Mouse (Mus musculus) liver, embryonic 12.5 days (tissue): ENCODE measurements around the gene Proz. TPM values are rescaled to one million over a fixed set of nuclear protein-coding genes. Genes with fewer than 3 reads are reported as not detected.

Source experiments
- ATAC-seq: fragments of 200-750 bp; cut with Nextera tagmentation; 2 replicates; pipeline ENCODE4 v1.8.0; 2017; ENCODE audit warnings: moderate number of reproducible peaks, mild to moderate bottlenecking, moderate library complexity
- H3K27ac ChIP-seq: fragments of 300-500 bp; sonication (generic); 2 replicates; pipeline ENCODE4 v1.5.1; 2016; ENCODE audit warnings: mild to moderate bottlenecking
- H3K27me3 ChIP-seq: fragments of 300-500 bp; sonication (generic); replicated peaks from 2 replicates; pipeline ENCODE4 v1.6.1; 2016; ENCODE audit warnings: mild to moderate bottlenecking, moderate library complexity
- H3K36me3 ChIP-seq: fragments of 300-500 bp; sonication (generic); 2 replicates; pipeline ENCODE4 v1.6.1; 2016; ENCODE audit warnings: mild to moderate bottlenecking, moderate library complexity
- H3K4me1 ChIP-seq: fragments of 300-500 bp; sonication (generic); 2 replicates; pipeline ENCODE4 v1.6.1; 2016
- H3K4me2 ChIP-seq: fragments of 300-500 bp; sonication (generic); 2 replicates; pipeline ENCODE4 v1.6.1; 2016; ENCODE audit warnings: mild to moderate bottlenecking, moderate library complexity
- H3K4me3 ChIP-seq: fragments of 300-500 bp; sonication (generic); 2 replicates; pipeline ENCODE4 v1.5.1; 2016; ENCODE audit warnings: mild to moderate bottlenecking, moderate library complexity
- H3K9ac ChIP-seq: fragments of 300-500 bp; sonication (generic); 2 replicates; pipeline ENCODE4 v1.6.1; 2016; ENCODE audit warnings: mild to moderate bottlenecking, moderate library complexity
- H3K9me3 ChIP-seq: fragments of 300-500 bp; sonication (generic); replicated peaks from 2 replicates; pipeline ENCODE4 v1.6.1; 2016; ENCODE audit warnings: mild to moderate bottlenecking, moderate library complexity
- WGBS: fragments of 180-500 bp; shearing (Covaris S2); methylation state at CpG from one replicate; pipeline ENCODE4 v1.1.7; 2016; ENCODE audit not compliant: insufficient replicate concordance; 5-methylcytosine and 5-hydroxymethylcytosine counted together
- polyA plus RNA-seq: library from polyadenylated mRNA; unstranded; fragments of >200 nt; fragmentation: Nextera tagmentation; extraction: Ambion mirVana; gene quantifications from 2 replicates; pipeline ENCODE4 v1.2.1, GENCODE M21; 2016

The Proz gene
- polyA plus RNA-seq, 1 experiment from 2014 or later, result 14.6 TPM

- H3K4me3 ChIP-seq, result peak overlapping the region; percentile 98
- ATAC-seq, result no peak
- H3K27ac ChIP-seq, result peak overlapping the region; percentile 97
- peak overlapping the region; percentile 77 for H3K4me2 ChIP-seq
- H3K4me1 ChIP-seq, result peaks cover 65% of the 10 kb centered on the region
- peaks cover 42% of the 10 kb centered on the region for H3K36me3 ChIP-seq
- H3K9ac ChIP-seq, result peak overlapping the region; percentile 9; the same call in 1 of the 2 replicates
- 55% methylated on average over 1 of the region's 1 CpGs for WGBS
- no peaks in the 10 kb centered on the region for H3K27me3 ChIP-seq
- H3K9me3 ChIP-seq, result no peaks in the 10 kb centered on the region
These were observed 48.8 kb downstream of the Proz start for GRCm38 (mm10) chr8:13109416-13109960.

- no peaks in the 10 kb centered on the region for H3K27me3 ChIP-seq
- H3K4me1 ChIP-seq, result peaks cover 58% of the 10 kb centered on the region
- H3K9ac ChIP-seq, result no peak overlapping the region
- peaks cover 57% of the 10 kb centered on the region for H3K36me3 ChIP-seq
- WGBS, result 87% methylated on average over 11 of the region's 11 CpGs
- ATAC-seq, result no peak
- no peak overlapping the region for H3K27ac ChIP-seq
- no peak overlapping the region for H3K4me2 ChIP-seq
- H3K4me3 ChIP-seq, result no peak overlapping the region
- H3K9me3 ChIP-seq, result no peaks in the 10 kb centered on the region
These were observed 51.2 kb downstream of the Proz start for GRCm38 (mm10) chr8:13111917-13112316.

- no peak overlapping the region for H3K4me2 ChIP-seq
- WGBS, result 77% methylated on average over 4 of the region's 4 CpGs
- no peaks in the 10 kb centered on the region for H3K27me3 ChIP-seq
- peaks cover 48% of the 10 kb centered on the region for H3K4me1 ChIP-seq
- no peaks in the 10 kb centered on the region for H3K9me3 ChIP-seq
- 0 out of 2 replicates have a peak overlapping the region, but pooled peaks have one; percentile 14 for H3K27ac ChIP-seq
- H3K36me3 ChIP-seq, result peaks cover 63% of the 10 kb centered on the region
- no peak overlapping the region for H3K4me3 ChIP-seq
- no peak for ATAC-seq
- no peak overlapping the region for H3K9ac ChIP-seq
These were observed 52.5 kb downstream of the Proz start for GRCm38 (mm10) chr8:13113232-13113631.

- Histone ChIP-seq H3K4me1 (peaks cover 47% of the 10 kb centered on the region), H3K4me2 (no peak overlapping the region), H3K9me3 (no peaks in the 10 kb centered on the region), H3K4me3 (no peak overlapping the region), H3K9ac (no peak overlapping the region), H3K27me3 (no peaks in the 10 kb centered on the region), H3K36me3 (peaks cover 83% of the 10 kb centered on the region), H3K27ac (no peak overlapping the region)
- ATAC-seq, result no peak
- WGBS, result 95% methylated on average over 2 of the region's 2 CpGs
These were observed 56.4 kb downstream of the Proz start for GRCm38 (mm10) chr8:13117096-13117495.

DNA sequence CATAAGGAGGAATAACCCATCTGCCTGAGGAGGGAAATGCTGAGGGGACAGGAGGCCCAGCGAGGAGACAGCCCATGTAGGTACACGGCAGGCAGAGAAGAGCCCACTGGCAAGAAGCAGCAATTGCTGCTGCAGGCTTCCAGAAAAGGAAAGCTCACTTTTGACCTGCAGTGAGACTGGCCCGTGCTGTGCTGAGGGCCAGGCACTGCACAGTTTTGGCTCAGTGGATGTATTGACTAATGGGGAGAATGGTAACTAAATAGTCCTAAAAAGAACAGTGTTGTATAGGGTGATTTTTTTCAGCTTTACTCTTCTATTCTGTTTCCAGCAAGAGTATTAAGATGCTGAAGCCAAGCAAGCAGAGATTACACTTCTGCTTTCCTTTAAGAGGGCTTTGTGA, 57.8 kb downstream of the Proz start:
- 74% methylated on average over 3 of the region's 3 CpGs for WGBS
- Histone ChIP-seq H3K4me1 (peaks cover 55% of the 10 kb centered on the region), H3K27ac (0 out of 2 replicates have a peak overlapping the region, but pooled peaks have one; percentile 34), H3K4me2 (no peak overlapping the region), H3K4me3 (no peak overlapping the region), H3K9me3 (no peaks in the 10 kb centered on the region), H3K9ac (no peak overlapping the region), H3K27me3 (no peaks in the 10 kb centered on the region), H3K36me3 (peaks cover 84% of the 10 kb centered on the region)
- ATAC-seq, result no peak

DNA sequence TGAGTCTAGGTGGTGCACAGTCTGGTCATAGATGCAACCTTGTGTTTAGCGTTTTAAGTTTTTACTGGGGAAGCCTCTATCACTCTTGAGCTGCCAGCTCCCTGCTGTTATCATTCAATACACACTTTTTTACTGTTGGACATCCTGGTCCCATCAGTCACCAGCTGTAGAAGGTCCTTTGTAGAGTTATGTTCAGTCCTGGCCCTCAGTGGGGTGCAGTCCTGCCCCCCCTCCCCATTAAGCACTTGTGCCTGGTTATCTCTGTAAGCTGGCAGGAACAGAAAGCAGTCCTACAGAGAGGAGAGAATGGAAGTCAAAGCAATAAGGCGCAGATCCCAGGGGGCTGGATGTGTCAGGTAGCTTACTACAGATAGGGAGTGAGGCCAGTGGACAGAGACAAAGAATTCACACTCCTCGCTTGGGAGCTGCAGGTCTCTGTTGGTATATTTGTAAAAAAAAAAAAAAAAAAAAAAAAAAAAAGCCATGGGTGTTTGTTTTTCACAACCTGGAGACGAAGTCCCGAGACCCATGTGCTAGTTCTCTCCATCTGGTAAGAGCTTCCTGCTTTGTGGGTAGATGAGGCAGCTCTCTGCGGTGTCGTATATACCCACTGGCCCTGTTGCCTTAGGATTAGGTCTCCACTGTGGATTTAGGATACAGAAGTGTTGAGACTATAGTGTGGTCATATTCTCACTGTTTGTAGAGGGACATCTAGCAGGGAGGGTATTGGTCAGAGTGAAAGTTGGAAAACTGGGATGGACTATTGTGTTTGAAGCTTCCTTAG, 60.4 kb downstream of the Proz start:
- Histone ChIP-seq H3K9me3 (no peaks in the 10 kb centered on the region), H3K27me3 (no peaks in the 10 kb centered on the region), H3K9ac (no peak overlapping the region; the same call in 1 of the 2 replicates), H3K4me2 (peak overlapping the region; percentile 37), H3K27ac (peak overlapping the region; percentile 80), H3K4me3 (no peak overlapping the region), H3K4me1 (peaks cover 59% of the 10 kb centered on the region), H3K36me3 (peaks cover 86% of the 10 kb centered on the region)
- 37% methylated on average over 7 of the region's 7 CpGs for WGBS
- ATAC-seq, result peak; percentile 86

DNA sequence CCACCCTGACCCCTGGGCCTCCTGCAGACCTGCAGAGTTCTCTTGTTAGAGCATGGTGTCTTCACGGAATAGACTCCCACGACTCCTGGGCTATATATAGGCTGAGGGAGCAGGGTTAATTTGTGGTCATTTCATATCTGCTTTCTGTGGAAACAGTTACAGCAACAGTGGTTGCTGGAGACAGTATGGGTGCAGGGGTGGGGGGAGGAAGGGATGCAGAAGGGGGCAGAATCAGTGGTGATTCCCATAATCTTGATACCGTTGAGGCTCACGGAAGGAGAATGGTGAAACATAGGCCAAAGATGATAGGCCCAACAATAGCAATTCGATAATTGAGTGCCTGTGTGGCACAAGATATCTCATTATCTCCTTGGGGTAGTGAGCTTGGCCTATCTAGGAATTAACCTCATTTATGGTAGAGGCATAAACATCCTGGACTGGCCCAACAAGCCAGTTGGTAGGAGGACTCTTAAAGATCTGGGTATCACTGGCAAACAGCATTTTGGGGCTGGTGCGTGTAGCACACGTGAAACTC, 62.2 kb downstream of the Proz start:
- Histone ChIP-seq H3K9ac (no peak overlapping the region; the same call in 1 of the 2 replicates), H3K9me3 (no peaks in the 10 kb centered on the region), H3K4me2 (peak overlapping the region; percentile 15), H3K4me3 (no peak overlapping the region), H3K36me3 (peaks cover 95% of the 10 kb centered on the region), H3K27ac (peak overlapping the region; percentile 80), H3K27me3 (no peaks in the 10 kb centered on the region), H3K4me1 (peaks cover 59% of the 10 kb centered on the region)
- 29% methylated on average over 7 of the region's 7 CpGs for WGBS
- ATAC-seq, result peak; percentile 53

DNA sequence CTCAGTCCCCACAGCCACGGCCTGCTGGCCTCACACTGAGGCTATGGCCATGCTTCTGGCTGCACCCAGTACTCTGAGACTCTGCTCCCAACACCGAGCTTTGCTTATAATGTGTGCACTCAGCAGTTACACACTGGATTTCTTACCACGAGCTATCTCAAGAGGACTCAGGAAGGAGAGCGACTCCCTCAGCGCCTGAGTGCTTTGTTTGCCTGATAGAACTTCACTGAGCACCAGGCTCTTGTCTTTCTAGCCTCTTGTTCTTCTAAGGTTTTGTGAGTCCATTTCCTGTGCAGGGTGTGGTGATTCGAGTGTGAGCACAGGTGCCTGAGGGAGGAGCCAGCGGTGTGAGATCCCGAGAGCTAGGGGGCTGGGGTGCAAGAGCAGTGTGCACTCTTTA, 64.2 kb downstream of the Proz start:
- H3K27ac ChIP-seq, result no peak overlapping the region
- H3K9ac ChIP-seq, result no peak overlapping the region
- no peak overlapping the region for H3K4me3 ChIP-seq
- no peaks in the 10 kb centered on the region for H3K27me3 ChIP-seq
- 80% methylated on average over 8 of the region's 8 CpGs for WGBS
- H3K4me2 ChIP-seq, result no peak overlapping the region
- H3K9me3 ChIP-seq, result no peaks in the 10 kb centered on the region
- peaks cover 41% of the 10 kb centered on the region for H3K4me1 ChIP-seq
- no peak for ATAC-seq
- H3K36me3 ChIP-seq, result peaks cover 95% of the 10 kb centered on the region

Other genes starting within 250 kb of the Proz start
- gene Mcf2l, start 187.1 kb upstream of the Proz start, polyA plus RNA-seq, result 1.9 and 2.1 TPM in 2 replicates
- 4.4 and 5.2 TPM in 2 replicates for gene F7, start 34.9 kb upstream of the Proz start, polyA plus RNA-seq
- gene F10, start 23.6 kb upstream of the Proz start, polyA plus RNA-seq, result 57.0 and 62.6 TPM in 2 replicates
- 25.6 and 28.1 TPM in 2 replicates for gene Pcid2, start 44.5 kb downstream of the Proz start, polyA plus RNA-seq
- 97.6 and 98.2 TPM in 2 replicates for gene Cul4a, start 44.7 kb downstream of the Proz start, polyA plus RNA-seq
- gene Lamp1, start 98.2 kb downstream of the Proz start, polyA plus RNA-seq, result 199 and 203 TPM in 2 replicates
- 13.8 and 14.0 TPM in 2 replicates for gene Grtp1, start 139.7 kb downstream of the Proz start, polyA plus RNA-seq
- gene Adprhl1, start 193.2 kb downstream of the Proz start, polyA plus RNA-seq, result not detected in 2 replicates
- gene Dcun1d2, start 227.2 kb downstream of the Proz start, polyA plus RNA-seq, result 14.3 and 14.4 TPM in 2 replicates
- 10.1 and 10.6 TPM in 2 replicates for gene Tmco3, start 227.3 kb downstream of the Proz start, polyA plus RNA-seq